Mouse (Mus musculus) erythroblast, adult 5-6 weeks (primary cell): Measurements from ENCODE around the gene Plcxd2. TPM values are rescaled to one million over a fixed set of nuclear protein-coding genes. Genes with fewer than 3 reads are reported as not detected.

Source experiments
- ATAC-seq: replicated peaks from 2 replicates; pipeline ENCODE4 v1.8.0; 2016; ENCODE audit warnings: moderate number of reproducible peaks, mild to moderate bottlenecking, moderate TSS enrichment, inconsistent platforms; ENCODE audit not compliant: poor library complexity, low FRiP score, severe bottlenecking
- total RNA-seq, 2 experiments: library from RNA; stranded (forward) in 1 of 2; stranded (reverse) in 1 of 2; fragments of 150-400 nt in 1 of 2; fragments of 200-764, 138-1000 nt in 1 of 2; gene quantifications; 2 replicates each; pipeline versions ENCODE4 v1.2.3 to v1.2.4; 2015 to 2017; ENCODE audit warnings: low replicate concordance in 2 of 2

Plcxd2 gene
- total RNA-seq, 2 experiments from 2014 or later = 0.26 to 0.77 TPM

- no peak for ATAC-seq
These were observed 64.8 kb downstream of the Plcxd2 start for GRCm38 (mm10) chr16:45945174-45945631.

DNA sequence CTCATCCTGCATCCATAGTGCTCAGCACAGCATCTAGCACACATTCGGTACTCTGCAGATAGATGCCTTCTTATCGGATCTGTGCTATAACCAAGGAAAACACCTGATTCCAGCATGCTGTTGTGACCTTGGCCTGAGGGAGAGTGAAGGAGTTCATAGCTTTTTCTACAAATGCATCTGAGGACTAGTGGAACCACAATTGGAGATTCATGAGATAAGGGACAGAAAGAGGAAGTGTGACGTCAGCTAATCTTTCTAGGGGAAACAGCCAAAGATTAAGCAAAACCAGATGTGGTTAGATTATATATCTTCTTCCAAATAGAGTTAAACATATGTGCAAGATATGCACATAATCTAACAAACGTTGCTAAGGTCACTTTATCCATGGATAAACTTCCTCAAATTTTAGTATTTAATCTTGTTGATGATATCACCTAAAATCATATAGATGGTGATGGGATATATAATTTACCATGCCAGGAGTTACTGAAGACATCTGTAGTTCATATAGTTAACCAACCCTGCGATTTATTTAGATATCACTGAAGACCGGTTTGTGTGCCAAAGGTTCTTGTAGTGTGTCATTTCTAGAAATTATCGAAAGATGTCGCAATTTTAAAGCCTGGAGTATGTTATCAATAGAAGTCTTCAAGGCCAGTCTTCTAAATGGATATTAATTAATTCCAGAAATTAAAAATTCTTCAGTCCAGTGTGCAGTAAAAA is 67.7 kb downstream of the Plcxd2 start:
- no peak for ATAC-seq

GRCm38 (mm10) chr16:45940701-45941100 is 69.3 kb downstream of the Plcxd2 start:
- ATAC-seq = no peak

- no peak for ATAC-seq
These were observed 70.6 kb downstream of the Plcxd2 start for GRCm38 (mm10) chr16:45939436-45939835.

DNA sequence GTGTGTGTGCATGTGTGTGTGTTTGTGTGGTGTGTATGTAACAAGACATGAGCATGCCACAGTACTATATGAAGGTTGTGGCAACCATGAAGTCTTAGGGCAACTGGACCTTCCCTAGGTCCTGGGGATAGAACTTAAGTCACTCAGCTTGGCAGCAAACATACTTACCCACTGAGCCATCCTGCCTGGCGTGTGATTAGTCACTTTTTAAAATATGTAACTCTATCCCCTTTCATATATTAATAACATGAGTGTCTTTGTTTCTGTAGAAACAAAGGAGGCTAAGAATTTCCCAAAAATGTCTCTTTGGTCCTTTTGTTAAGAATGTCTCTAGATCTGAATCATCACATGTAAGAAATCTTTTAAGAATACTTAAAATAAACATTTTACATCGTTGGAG is 72.6 kb downstream of the Plcxd2 start:
- ATAC-seq = no peak

GRCm38 (mm10) chr16:45936521-45936920 is 73.5 kb downstream of the Plcxd2 start:
- no peak for ATAC-seq

GRCm38 (mm10) chr16:45935956-45936483 is 74.0 kb downstream of the Plcxd2 start:
- no peak for ATAC-seq

DNA sequence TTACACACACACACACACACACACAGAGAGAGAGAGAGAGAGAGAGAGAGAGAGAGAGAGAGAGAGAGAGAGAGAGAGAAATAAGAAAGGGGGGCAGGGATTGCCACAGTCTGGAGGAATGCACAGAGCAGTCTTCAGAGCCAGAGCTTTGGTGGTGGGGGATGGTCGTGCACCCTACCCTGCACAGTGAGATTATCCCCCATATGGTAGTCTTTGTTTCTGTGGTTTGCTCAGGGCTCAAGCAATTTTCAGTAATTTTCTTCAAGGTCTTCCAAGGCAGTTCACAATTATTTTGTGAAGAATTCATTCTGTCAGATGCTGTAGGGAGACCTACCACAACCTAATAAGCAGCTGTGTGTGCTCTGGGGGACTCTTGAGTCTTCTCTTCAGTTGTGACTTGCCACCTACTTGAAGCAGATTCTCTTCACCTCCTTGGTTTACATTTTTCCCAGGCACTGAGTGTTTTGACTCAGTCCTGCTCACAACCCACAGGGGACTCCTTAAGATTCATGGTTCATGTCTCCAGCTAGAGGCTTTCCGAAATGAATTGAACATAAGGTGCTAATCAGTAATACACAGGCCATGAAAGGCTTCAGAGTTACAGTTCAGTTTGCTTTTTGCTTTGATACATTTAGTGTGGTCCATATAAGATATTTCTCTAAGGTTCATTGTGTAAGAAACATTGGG is 75.2 kb downstream of the Plcxd2 start:
- ATAC-seq = no peak

GRCm38 (mm10) chr16:45930308-45930707 is 79.7 kb downstream of the Plcxd2 start:
- ATAC-seq = no peak

GRCm38 (mm10) chr16:45928090-45928489 is 81.9 kb downstream of the Plcxd2 start:
- no peak for ATAC-seq

- no peak for ATAC-seq
These were observed 82.4 kb downstream of the Plcxd2 start for GRCm38 (mm10) chr16:45927601-45928000.

- no peak for ATAC-seq
These were observed 83.1 kb downstream of the Plcxd2 start for GRCm38 (mm10) chr16:45926875-45927274.

- ATAC-seq = no peak
These were observed 86.1 kb downstream of the Plcxd2 start for GRCm38 (mm10) chr16:45923731-45924424.

- no peak for ATAC-seq
These were observed 87.3 kb downstream of the Plcxd2 start for GRCm38 (mm10) chr16:45922546-45923229.

GRCm38 (mm10) chr16:45919572-45919971 is 90.4 kb downstream of the Plcxd2 start:
- no peak for ATAC-seq

Other genes starting within 250 kb of the Plcxd2 start
- 1.3 TPM in 1 of 2 replicates, not detected in the other for gene Phldb2, start 56.6 kb downstream of the Plcxd2 start, total RNA-seq (2015; ENCODE audit: low replicate concordance)
- 0.26 TPM in 1 of 2 replicates, not detected in the other for gene Phldb2, start 56.6 kb downstream of the Plcxd2 start, total RNA-seq (2017; ENCODE audit: low replicate concordance)
- 3.1 and 3.3 TPM in 2 replicates for gene Cd96, start 110.0 kb upstream of the Plcxd2 start, total RNA-seq (2015; ENCODE audit: low replicate concordance)
- 0.94 and 0.98 TPM in 2 replicates for gene Cd96, start 110.0 kb upstream of the Plcxd2 start, total RNA-seq (2017; ENCODE audit: low replicate concordance)
- 0.84 TPM in 1 of 2 replicates, not detected in the other for gene Gm4737, start 144.9 kb upstream of the Plcxd2 start, total RNA-seq (2015; ENCODE audit: low replicate concordance)
- gene Gm4737, start 144.9 kb upstream of the Plcxd2 start, total RNA-seq (2017; ENCODE audit: low replicate concordance) = 2.0 TPM in 1 of 2 replicates, not detected in the other